Mouse (Mus musculus) neural tube, embryonic 14.5 days (tissue): ENCODE measurements around the gene Arhgef26. TPM values are rescaled to one million over a fixed set of nuclear protein-coding genes. Genes with fewer than 3 reads are reported as not detected.
A peak's percentile ranks its signal among the peaks of the same experiment; 100 is the strongest.

Experiments used
- ATAC-seq: fragments of 200-750 bp; cut with Nextera tagmentation; 2 replicates; pipeline ENCODE4 v1.8.0; 2017; ENCODE audit warnings: low read depth, mild to moderate bottlenecking, moderate TSS enrichment, moderate library complexity
- H3K27ac ChIP-seq: fragments of 300-500 bp; sonication (generic); 2 replicates; pipeline ENCODE4 v1.5.1; 2014; ENCODE audit warnings: low read depth, mild to moderate bottlenecking, control low read depth, low read length, moderate library complexity, mixed read lengths
- H3K27me3 ChIP-seq: fragments of 300-500 bp; sonication (generic); 2 replicates; pipeline ENCODE4 v1.6.1; 2014; ENCODE audit warnings: low read length; ENCODE audit not compliant: control insufficient read depth, insufficient read depth
- H3K36me3 ChIP-seq: fragments of 300-500 bp; sonication (generic); 2 replicates; pipeline ENCODE4 v1.6.1; 2014; ENCODE audit warnings: low read length, mixed read lengths; ENCODE audit not compliant: control insufficient read depth, insufficient read depth
- H3K4me1 ChIP-seq: fragments of 300-500 bp; sonication (generic); 2 replicates; pipeline ENCODE4 v1.6.1; 2014; ENCODE audit warnings: low read length; ENCODE audit not compliant: control insufficient read depth, insufficient read depth
- H3K4me2 ChIP-seq: fragments of 300-500 bp; sonication (generic); 2 replicates; pipeline ENCODE4 v1.6.1; 2014; ENCODE audit warnings: mild to moderate bottlenecking, low read depth, low read length, control low read depth
- H3K4me3 ChIP-seq: fragments of 300-500 bp; sonication (generic); 2 replicates; pipeline ENCODE4 v1.5.1; 2014; ENCODE audit warnings: low read depth, low read length, control low read depth, mixed read lengths
- H3K9ac ChIP-seq: fragments of 300-500 bp; sonication (generic); replicated peaks from 2 replicates; pipeline ENCODE4 v1.6.1; 2014; ENCODE audit warnings: low read depth, mild to moderate bottlenecking, control low read depth, low read length, mixed read lengths
- H3K9me3 ChIP-seq: fragments of 300-500 bp; sonication (generic); 2 replicates; pipeline ENCODE4 v1.6.1; 2016; ENCODE audit warnings: low read length; ENCODE audit not compliant: control insufficient read depth
- WGBS: fragments of 180-500 bp; shearing (Covaris S2); extraction: QIAGEN DNeasy Blood & Tissue Kit; methylation state at CpG from one replicate; pipeline ENCODE4 v1.1.7; 2014; 5-methylcytosine and 5-hydroxymethylcytosine counted together
- polyA plus RNA-seq: library from polyadenylated mRNA; unstranded; fragments of >200 nt; fragmentation: Nextera tagmentation; extraction: Ambion mirVana; gene quantifications from 2 replicates; pipeline ENCODE4 v1.2.1, GENCODE M21; 2014

The Arhgef26 gene
- polyA plus RNA-seq, 1 experiment from 2014 or later = 11.7 TPM

- no peaks in the 10 kb centered on the region for H3K4me1 ChIP-seq
- no peak overlapping the region for H3K4me2 ChIP-seq
- WGBS = 84% methylated on average over 6 of the region's 6 CpGs
- H3K4me3 ChIP-seq = no peak overlapping the region
- no peak overlapping the region for H3K27ac ChIP-seq
- H3K36me3 ChIP-seq = no peaks in the 10 kb centered on the region
- no peak overlapping the region for H3K9ac ChIP-seq
- H3K9me3 ChIP-seq = no peaks in the 10 kb centered on the region
- H3K27me3 ChIP-seq = no peaks in the 10 kb centered on the region
- ATAC-seq = no peak
These were observed 36.7 kb downstream of the Arhgef26 start for GRCm38 (mm10) chr3:62374831-62375230.

GRCm38 (mm10) chr3:62376719-62377118 is 38.6 kb downstream of the Arhgef26 start:
- Histone ChIP-seq H3K9ac (no peak overlapping the region), H3K4me1 (no peaks in the 10 kb centered on the region), H3K36me3 (no peaks in the 10 kb centered on the region), H3K27me3 (no peaks in the 10 kb centered on the region), H3K4me3 (no peak overlapping the region), H3K4me2 (no peak overlapping the region), H3K9me3 (no peaks in the 10 kb centered on the region), H3K27ac (no peak overlapping the region)
- no peak for ATAC-seq
- WGBS = 89% methylated on average over 2 of the region's 2 CpGs

GRCm38 (mm10) chr3:62379946-62380345 is 41.8 kb downstream of the Arhgef26 start:
- no peak overlapping the region for H3K4me3 ChIP-seq
- no peaks in the 10 kb centered on the region for H3K27me3 ChIP-seq
- H3K4me2 ChIP-seq = no peak overlapping the region
- no peaks in the 10 kb centered on the region for H3K36me3 ChIP-seq
- no peak overlapping the region for H3K27ac ChIP-seq
- H3K4me1 ChIP-seq = no peaks in the 10 kb centered on the region
- H3K9ac ChIP-seq = no peak overlapping the region
- no peak for ATAC-seq
- 32% methylated on average over 5 of the region's 5 CpGs for WGBS
- no peaks in the 10 kb centered on the region for H3K9me3 ChIP-seq

- H3K36me3 ChIP-seq = no peaks in the 10 kb centered on the region
- H3K4me3 ChIP-seq = no peak overlapping the region
- H3K27me3 ChIP-seq = no peaks in the 10 kb centered on the region
- no peak overlapping the region for H3K9ac ChIP-seq
- H3K9me3 ChIP-seq = no peaks in the 10 kb centered on the region
- H3K4me1 ChIP-seq = no peaks in the 10 kb centered on the region
- no peak for ATAC-seq
- 22% methylated on average over 3 of the region's 3 CpGs for WGBS
- no peak overlapping the region for H3K27ac ChIP-seq
- no peak overlapping the region for H3K4me2 ChIP-seq
These were observed 42.3 kb downstream of the Arhgef26 start for GRCm38 (mm10) chr3:62380420-62380819.

GRCm38 (mm10) chr3:62382853-62383252 is 44.7 kb downstream of the Arhgef26 start:
- no peak overlapping the region for H3K4me3 ChIP-seq
- 91% methylated on average over 1 of the region's 1 CpGs for WGBS
- H3K9ac ChIP-seq = no peak overlapping the region
- no peak overlapping the region for H3K27ac ChIP-seq
- no peaks in the 10 kb centered on the region for H3K4me1 ChIP-seq
- no peaks in the 10 kb centered on the region for H3K27me3 ChIP-seq
- no peak overlapping the region for H3K4me2 ChIP-seq
- ATAC-seq = no peak
- H3K9me3 ChIP-seq = no peaks in the 10 kb centered on the region
- no peaks in the 10 kb centered on the region for H3K36me3 ChIP-seq

GRCm38 (mm10) chr3:62392636-62393035 is 54.5 kb downstream of the Arhgef26 start:
- no peak overlapping the region for H3K4me2 ChIP-seq
- no peak for ATAC-seq
- no peak overlapping the region for H3K9ac ChIP-seq
- H3K27me3 ChIP-seq = no peaks in the 10 kb centered on the region
- H3K4me3 ChIP-seq = no peak overlapping the region
- H3K4me1 ChIP-seq = no peaks in the 10 kb centered on the region; the same call in 1 of the 2 replicates
- no peak overlapping the region for H3K27ac ChIP-seq
- no peaks in the 10 kb centered on the region for H3K36me3 ChIP-seq
- H3K9me3 ChIP-seq = no peaks in the 10 kb centered on the region

- peak; percentile 54; the same call in 1 of the 2 replicates for ATAC-seq
- H3K36me3 ChIP-seq = no peaks in the 10 kb centered on the region
- H3K9ac ChIP-seq = no peak overlapping the region
- WGBS = 16% methylated on average over 7 of the region's 7 CpGs
- H3K27ac ChIP-seq = no peak overlapping the region
- H3K4me1 ChIP-seq = no peaks in the 10 kb centered on the region; the same call in 1 of the 2 replicates
- no peaks in the 10 kb centered on the region for H3K27me3 ChIP-seq
- H3K9me3 ChIP-seq = no peaks in the 10 kb centered on the region
- H3K4me3 ChIP-seq = no peak overlapping the region
- H3K4me2 ChIP-seq = no peak overlapping the region
These were observed 56.1 kb downstream of the Arhgef26 start for GRCm38 (mm10) chr3:62394284-62394683.

GRCm38 (mm10) chr3:62395368-62395767 is 57.2 kb downstream of the Arhgef26 start:
- no peaks in the 10 kb centered on the region for H3K27me3 ChIP-seq
- no peaks in the 10 kb centered on the region for H3K36me3 ChIP-seq
- no peak overlapping the region for H3K4me2 ChIP-seq
- H3K9ac ChIP-seq = no peak overlapping the region
- 61% methylated on average over 5 of the region's 5 CpGs for WGBS
- H3K9me3 ChIP-seq = no peaks in the 10 kb centered on the region
- H3K4me1 ChIP-seq = no peaks in the 10 kb centered on the region; the same call in 1 of the 2 replicates
- no peak overlapping the region for H3K27ac ChIP-seq
- no peak for ATAC-seq
- H3K4me3 ChIP-seq = no peak overlapping the region

GRCm38 (mm10) chr3:62396109-62396508 is 58.0 kb downstream of the Arhgef26 start:
- Histone ChIP-seq H3K27ac (no peak overlapping the region), H3K9me3 (no peaks in the 10 kb centered on the region), H3K4me2 (no peak overlapping the region), H3K27me3 (no peaks in the 10 kb centered on the region), H3K9ac (no peak overlapping the region), H3K4me3 (no peak overlapping the region), H3K4me1 (no peaks in the 10 kb centered on the region; the same call in 1 of the 2 replicates), H3K36me3 (no peaks in the 10 kb centered on the region)
- WGBS = 55% methylated on average over 5 of the region's 5 CpGs
- no peak for ATAC-seq

GRCm38 (mm10) chr3:62398094-62398493 is 60.0 kb downstream of the Arhgef26 start:
- ATAC-seq = no peak
- no peaks in the 10 kb centered on the region for H3K9me3 ChIP-seq
- H3K36me3 ChIP-seq = no peaks in the 10 kb centered on the region
- no peak overlapping the region for H3K27ac ChIP-seq
- no peak overlapping the region for H3K4me2 ChIP-seq
- no peak overlapping the region for H3K9ac ChIP-seq
- H3K27me3 ChIP-seq = no peaks in the 10 kb centered on the region
- H3K4me1 ChIP-seq = no peaks in the 10 kb centered on the region; the same call in 1 of the 2 replicates
- no peak overlapping the region for H3K4me3 ChIP-seq
